Mouse (Mus musculus): Measurements from ENCODE around the gene Lpar2.

Lpar2 gene

DNA sequence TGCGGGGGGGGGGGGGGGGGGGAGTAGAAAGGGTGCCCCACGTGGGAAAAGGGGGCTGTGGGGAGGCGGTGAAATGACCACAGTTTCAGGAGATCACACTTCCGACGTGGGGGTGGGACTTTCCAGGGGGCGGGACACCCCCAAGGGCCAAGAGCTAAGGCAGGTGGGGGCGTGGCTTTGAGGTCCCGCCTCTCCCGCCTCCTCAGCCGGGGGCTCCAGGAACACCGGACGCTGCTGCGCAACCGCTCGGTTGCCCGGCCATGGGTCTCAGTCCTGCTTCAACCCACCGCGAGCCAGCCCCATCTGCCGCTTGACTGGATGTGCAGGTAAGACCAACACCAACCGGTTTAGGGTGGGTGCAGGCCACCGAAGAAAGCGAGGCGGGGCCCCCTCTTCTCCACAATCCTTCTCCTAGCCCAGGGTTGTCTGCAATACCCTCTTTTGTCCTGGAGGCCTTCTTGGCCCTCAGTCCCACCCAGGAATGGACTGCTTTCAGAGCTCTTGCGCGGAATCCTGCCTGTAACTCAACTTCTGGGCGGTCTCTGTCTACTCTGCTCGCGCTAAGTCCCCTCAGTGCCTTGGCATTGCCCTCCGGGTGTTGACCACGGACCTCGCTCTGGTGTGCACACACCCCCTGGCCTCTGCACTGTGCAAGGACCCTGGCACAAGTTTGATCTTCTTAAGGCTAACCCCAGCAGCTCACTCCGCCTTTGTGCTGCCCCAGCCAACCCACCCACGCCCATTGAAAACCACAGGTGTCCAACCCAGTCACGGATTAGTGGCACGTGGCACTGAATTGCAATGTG is at the start of gene Lpar2:
TSS of gene Lpar2 (plus strand) at position 44 of the 806 bp plus-strand sequence.
- DNase-seq (ENCODE audit: low spot score): peak; percentile 93

DNA sequence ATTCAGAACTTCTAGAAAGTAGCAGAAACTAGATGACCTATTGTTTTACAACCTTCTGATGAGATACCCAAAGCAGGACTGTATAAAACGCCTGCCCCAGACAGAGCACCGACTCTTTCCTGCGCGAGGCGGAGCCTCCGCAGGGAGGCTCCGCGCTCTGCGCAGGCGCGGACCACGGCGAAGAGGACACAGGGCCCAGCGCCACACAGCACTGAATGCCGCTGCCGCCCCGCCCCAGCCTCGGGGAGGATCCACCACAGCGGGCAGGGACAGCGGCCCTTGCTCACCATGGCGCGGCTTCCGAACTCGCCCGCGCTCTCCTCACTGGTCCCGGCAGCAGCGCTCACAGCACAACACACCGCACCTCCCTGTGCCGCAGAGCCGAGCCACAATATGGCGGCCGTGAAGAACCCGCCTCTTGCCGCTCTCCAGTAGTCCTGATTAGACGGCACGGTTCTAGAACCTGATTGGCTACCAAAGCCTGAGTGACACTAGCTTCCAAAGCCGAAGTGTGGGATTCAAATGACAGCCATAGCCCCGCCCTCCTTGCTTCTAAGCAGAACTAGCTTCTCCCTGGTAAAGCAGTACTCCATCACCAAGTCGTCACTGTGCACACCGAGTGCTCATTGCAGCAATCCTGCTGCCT is 47.6 kb upstream of the Lpar2 start, which contains the start of gene Gm20422:
TSS of gene Gm20422 (minus strand) at position 384 of the 646 bp plus-strand sequence.
- peak; percentile 96 for DNase-seq (ENCODE audit: low spot score)

DNA sequence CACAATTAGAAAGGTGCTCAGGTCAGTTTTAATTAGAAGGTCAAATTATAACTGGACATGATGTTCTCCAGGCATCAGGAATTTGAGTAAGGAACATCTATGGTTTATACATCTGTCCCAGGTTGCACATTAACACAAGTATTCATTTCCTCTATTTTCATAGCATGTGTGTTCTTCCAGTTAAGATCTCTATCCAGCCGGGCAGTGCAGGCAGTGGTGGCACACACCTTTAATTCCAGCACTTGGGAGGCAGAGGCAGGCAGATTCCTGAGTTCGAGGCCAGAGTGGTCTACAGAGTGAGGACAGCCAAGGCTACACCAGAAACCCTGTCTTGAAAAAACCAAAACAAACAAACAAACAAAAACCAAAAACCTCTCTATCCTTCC is 47.1 kb upstream of the Lpar2 start:
- DNase-seq (ENCODE audit: low spot score): no peak

DNA sequence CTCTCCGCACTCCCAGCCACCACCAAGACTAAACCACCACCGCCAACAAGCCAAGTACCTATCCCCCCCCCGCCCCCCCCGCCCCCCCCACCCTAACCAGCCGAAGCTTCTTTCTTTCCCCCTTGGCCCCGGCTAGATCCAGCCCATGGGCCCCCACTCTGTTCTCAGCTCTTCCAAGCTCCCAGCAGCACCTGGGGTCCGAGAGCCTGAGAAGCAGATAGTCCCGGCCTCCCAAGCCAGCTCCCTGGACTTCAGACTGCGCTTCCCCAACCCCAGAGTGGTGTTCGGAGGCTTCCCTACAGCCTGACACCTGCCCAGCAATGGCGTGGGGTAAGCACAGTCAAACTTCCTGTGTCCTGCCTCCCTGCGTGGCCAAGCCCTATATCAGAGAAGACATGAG is 45.1 kb upstream of the Lpar2 start:
- no peak for DNase-seq (ENCODE audit: low spot score)

DNA sequence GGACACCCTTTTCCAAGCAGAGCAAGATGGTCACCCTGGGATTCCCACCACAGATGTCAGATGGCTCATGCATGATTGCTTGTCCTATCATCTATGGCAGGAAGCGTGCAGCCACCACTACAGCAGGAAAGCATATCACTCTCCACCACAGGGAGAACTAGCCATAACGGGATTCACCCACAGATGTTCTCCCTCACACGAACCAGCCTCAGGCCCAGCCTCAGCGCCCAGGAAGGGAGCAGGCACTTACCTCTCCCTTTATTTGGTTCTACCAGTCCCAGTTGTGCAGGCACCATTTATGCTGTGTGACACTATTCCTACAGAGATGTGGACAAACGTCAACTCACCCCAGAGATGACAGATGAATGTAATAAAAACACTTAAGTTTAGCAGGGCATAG is 33.1 kb upstream of the Lpar2 start:
- no peak for DNase-seq (ENCODE audit: low spot score)

DNA sequence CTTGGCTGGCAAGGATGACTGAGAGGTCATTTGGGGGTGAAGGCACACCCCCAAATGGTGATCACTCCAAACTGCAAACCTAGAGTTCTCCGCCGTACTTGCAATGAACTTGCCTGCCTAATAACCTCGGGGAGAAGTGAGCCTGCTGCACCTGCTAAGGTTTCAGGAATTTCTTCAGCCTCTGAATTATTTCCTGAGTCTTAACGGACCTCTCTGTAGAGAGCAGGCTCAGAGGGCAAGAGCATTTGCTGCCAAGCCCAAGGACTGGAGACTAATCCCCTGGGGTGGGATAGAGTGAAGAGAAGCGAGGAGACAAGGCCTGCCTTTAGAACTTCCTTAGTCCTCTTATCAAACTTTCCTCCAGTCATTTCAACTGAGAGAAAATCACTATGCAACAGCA is 32.5 kb upstream of the Lpar2 start:
- DNase-seq (ENCODE audit: low spot score): no peak

DNA sequence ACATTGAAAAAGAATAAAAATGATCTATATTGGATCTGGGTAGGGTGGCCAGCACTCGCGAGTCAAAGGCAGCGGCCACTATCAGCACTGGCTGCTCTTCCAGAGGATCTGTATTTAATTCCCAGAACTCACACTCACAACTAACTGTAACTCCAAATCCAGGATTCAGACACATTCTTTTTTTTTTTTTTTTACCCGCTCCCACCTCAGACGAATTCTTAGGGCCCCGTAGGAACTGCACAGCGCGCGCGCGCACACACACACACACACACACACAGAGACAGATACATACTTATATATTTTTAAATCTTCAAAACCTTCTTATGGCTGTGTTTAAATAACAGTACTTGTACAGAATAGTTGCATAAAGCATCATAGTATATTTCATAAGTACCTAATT is 31.9 kb upstream of the Lpar2 start:
- no peak for DNase-seq (ENCODE audit: low spot score)

DNA sequence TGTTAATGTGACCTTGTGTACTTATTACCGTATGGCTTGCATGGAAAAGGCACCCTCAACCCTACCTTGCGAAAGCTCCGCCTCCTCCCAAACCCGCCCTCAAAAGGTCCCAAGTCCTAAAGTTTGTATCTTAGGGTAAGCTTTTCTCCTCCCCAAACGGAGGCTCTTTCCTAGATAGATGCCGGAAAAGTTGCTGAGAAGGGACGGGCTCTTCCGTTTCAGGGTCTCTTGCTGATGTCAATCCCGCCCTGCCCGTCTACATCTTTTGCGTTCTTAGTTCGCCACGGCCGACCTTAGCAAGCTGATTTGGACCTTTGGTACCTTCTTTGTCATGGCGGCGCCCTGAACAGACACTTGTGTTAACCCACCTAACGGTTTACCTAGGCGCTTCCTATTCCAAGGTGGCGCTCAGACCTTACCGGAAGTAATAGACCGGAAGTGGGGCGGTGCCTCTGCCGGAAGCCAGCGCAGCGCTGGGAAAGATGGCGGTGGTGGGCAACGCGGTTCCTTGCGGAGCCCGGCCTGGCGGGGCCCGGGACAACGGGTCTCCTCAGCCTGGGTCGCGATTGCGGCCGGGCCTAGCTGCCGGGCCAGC is 31.4 kb upstream of the Lpar2 start, which contains the start of the genes Atp13a1 and Zfp866:
TSS of gene Atp13a1 (plus strand) at position 391 of the 595 bp plus-strand sequence.
TSS of gene Zfp866 (minus strand) at position 406 of the 595 bp plus-strand sequence.
- peak; percentile 91 for DNase-seq (ENCODE audit: low spot score)

DNA sequence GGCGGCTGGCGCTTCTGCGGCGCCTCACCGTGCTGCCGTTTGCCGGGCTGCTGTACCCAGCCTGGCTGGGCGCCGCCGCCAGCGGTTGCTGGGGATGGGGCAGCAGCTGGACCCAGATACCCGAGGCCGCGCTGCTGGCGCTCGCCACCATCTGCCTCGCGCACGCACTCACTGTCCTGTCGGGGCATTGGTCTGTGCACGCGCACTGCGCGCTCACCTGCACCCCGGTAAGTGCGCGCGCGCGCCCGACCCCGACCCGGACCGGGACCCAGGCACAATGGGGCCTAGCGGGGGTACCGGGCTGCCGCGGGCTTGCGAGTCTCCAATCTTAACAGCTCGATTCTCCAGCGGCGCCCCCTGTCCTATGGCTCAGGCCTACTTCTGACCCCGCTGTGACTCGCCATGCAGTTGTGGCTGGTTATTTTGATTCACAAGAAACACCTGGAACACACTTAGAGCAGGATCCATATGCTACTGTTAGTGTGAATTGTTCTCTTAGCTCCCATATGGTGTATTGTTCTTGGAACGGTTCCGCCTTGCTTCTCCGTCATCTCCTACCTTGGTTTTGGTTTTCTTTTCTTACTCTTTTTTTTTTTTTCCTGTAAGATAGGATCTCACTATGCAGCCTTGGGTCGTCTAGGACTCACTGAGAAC is 30.7 kb upstream of the Lpar2 start:
- DNase-seq (ENCODE audit: low spot score): no peak

DNA sequence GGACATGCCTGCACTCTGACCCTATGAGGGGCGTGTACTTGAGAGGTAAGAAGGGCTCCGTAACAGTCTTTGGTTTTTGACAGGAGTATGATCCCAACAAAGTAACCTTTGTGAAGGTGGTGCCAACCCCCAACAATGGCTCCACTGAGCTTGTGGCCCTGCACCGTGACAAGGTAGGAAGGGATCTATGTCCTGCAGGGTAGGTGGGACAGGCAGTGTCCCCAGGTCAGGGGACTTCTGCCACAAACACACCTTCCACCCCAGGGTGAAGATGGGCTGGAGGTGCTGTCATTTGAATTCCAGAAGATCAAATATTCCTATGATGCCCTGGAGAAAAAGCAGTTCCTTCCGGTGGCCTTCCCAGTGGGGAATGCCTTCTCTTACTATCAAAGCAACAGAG is 28.6 kb upstream of the Lpar2 start:
- DNase-seq (ENCODE audit: low spot score): no peak

DNA sequence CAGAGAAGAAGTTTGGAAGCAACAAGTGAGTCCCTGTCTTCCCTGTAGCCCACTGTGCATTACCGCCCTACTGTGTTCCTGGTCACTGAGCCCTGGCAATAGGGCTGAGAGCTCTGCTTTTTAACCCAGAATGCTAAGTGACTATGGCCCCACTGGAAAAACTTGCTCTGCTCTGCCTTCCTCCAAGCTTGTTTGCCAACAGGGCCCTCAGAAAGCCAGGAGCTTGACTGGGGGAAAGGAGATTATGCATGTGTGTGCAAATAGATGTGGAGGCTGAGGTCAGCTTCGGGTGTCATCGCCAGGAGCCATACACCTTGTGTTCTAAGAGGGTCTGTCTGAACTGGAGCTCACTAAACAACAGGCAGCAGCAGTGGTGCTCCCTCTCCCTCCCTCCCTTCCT is 28.1 kb upstream of the Lpar2 start:
- no peak for DNase-seq (ENCODE audit: low spot score)

DNA sequence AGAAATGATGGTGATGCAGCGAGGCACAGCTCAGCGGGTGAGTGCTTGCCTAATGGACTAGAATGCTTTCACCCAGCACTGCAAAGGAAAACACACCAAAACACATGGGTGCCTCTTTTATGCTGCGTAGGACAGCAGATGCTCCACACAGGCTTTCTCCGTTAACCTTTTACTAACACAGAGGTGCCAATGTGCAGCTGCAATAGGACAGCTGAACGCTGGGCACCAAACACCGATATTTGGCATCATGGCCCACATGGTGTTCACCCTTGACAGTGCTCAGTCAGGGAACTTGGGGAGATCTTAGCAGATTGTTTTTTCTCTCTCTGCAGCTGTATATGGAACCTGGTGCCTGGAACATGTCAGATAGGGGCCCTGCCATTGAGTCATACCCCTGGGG is 27.3 kb upstream of the Lpar2 start:
- DNase-seq (ENCODE audit: low spot score): no peak

DNA sequence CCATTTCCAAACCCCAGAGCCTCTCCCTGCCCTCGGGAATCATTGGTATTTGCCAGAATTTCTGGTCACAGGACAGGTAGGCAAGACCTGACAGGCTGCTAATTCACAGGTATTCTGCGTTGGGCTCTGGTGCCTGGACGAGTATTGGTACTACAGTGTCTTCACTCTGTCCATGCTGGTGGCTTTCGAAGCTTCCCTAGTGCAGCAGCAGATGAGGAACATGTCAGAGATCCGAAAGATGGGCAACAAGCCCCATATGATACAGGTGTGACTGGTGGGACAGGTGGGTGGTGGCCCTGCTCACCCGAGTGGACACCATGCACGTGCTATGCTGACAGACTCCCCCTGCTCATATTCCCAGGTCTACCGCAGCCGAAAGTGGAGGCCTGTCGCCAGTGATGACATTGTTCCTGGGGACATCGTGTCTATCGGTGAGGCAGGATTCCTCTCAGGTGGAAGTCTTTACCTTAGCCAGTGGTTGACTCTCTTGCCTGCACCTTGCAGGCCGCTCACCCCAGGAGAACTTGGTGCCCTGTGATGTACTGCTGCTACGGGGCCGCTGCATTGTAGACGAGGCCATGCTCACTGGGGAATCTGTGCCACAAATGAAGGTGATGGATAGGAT is 25.4 kb upstream of the Lpar2 start:
- DNase-seq (ENCODE audit: low spot score): no peak

DNA sequence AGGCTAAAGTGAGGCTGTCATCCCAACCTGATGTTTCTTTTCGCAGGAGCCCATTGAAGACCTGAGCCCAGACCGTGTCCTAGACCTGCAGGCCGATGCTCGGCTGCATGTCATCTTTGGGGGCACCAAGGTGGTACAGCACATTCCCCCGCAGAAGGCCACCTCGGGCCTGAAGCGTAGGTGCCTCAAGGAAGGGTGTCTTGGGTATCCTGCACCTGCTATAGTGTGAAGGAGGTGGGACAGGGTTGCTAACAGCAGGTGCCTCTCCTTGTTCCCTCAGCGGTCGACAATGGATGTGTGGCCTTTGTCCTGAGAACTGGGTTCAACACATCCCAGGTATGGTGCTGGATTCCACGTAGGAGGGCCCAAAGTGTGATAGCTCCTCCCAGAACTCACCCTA is 24.6 kb upstream of the Lpar2 start:
- DNase-seq (ENCODE audit: low spot score): no peak

DNA sequence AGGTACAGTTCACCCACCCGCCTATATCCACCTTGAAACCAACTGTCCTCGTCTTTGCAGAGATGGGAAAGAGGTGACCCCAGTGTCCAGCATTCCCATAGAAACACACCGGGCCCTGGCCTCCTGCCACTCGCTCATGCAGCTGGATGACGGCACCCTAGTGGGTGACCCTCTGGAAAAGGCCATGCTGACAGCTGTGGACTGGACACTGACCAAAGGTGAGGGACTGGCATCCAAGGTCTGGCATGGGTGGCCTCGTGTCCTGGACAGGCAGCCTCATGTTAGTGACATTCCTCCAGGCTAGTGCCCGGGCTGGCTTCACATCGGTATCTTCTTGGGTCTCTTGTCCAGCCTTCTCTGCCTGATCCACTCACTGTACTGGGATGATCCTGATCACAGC is 23.0 kb upstream of the Lpar2 start:
- no peak for DNase-seq (ENCODE audit: low spot score)

DNA sequence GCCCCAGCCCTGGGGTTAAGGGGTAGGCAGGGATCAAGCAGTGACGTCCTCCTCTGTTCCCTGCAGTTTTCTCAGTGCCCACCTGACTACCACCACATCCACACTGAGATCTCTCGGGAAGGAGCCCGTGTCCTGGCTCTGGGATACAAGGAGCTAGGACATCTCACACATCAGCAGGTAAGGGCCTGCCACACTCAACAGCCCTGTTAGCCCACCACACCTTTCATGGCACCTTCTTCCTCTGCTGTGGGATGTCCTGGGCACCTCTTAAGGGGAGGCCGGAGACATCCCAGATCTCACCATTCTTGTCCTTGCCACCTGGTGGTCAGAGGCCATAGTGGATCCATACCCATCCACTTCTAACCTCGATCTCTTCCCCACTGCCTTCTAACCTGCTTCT is 22.3 kb upstream of the Lpar2 start:
- DNase-seq (ENCODE audit: low spot score): no peak

DNA sequence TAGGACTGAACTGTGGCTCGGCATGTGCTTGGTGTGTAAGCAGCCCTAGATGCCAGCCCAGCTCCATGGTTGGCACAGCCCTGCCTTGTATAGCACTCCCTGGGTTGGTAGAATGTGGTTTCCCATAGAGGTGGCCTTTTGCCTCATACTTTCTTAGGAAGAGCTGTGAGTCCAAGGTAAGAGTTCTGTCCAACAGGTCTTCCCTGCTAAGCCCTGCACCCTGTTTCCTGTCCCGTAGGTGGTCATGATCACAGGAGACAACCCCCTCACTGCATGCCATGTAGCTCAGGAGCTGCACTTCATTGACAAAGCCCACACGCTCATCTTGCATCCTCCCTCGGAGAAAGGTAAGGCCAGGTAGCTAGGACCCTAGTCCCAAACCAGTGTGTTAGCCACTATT is 20.4 kb upstream of the Lpar2 start:
- DNase-seq (ENCODE audit: low spot score): no peak

DNA sequence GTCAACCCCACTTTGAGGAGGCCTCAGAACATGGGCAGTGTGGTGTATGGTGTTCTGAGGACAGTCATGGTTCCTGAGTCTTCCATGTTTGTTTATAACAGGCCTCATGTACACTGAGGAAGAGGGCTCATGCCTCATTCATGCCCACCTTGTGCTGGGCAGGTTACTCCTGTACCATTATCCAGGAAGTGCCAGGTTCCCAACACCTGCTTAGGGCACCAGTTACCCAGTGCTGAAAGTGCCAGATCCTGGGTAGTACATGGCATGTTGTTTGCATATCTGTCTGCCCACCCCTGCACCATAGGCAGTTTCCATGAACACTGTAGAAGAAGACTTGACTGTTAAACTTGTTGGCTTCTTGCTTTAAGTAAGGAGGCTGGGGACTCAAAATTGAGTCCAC is 20.0 kb upstream of the Lpar2 start:
- DNase-seq (ENCODE audit: low spot score): no peak

DNA sequence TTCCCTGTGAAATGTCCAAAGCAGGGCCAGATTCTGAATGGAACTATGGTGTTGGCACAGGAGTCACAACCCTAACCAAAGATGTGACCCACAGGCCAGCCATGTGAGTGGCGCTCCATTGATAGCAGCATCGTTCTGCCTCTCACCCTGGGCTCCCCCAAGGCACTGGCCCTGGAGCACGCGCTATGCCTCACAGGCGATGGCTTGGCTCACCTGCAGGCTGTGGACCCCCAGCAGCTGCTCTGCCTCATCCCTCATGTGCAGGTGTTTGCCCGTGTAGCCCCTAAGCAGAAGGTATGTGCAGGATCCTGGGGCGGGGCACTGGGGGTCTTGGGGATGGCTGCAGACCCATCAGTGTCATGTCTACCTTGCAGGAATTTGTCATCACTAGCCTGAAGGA is 18.9 kb upstream of the Lpar2 start:
- no peak for DNase-seq (ENCODE audit: low spot score)

DNA sequence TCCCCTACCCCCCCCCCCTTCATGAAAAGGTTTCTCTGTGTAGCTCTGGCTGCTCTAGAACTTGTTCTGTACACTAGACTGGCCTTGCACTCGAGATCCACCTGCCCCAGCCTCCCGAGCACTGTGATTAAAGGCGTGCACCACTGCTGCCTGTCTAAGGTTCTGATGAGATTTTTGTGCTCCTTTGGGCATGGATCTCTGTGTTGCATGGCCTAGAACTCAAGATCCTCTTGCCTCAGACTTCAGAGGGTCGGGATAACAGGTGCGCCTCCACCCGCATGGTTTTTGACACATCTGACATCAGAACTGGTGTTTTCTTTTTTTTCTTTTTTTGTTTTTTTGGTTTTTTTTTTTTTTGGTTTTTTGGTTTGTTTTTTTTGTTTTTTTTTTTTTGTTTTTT is 17.7 kb upstream of the Lpar2 start:
- DNase-seq (ENCODE audit: low spot score): no peak

DNA sequence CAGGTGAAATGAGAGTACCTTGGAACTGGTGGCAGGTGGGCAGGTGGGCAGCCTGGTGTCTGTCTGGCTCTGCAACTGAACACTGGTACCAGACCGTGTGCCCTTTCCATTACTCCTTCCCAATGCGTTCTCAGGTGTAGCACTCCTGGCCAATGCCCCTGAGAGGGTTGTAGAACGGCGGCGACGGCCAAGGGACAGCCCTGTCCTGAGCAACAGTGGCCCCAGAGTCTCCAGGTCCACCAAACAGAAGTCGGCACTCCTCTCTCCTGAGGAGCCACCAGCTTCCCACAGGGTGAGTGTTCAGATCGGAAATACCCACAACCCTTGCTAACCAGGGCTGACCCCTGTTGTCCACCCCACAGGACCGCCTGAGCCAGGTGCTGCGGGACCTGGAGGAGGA is 17.1 kb upstream of the Lpar2 start:
- no peak for DNase-seq (ENCODE audit: low spot score)

DNA sequence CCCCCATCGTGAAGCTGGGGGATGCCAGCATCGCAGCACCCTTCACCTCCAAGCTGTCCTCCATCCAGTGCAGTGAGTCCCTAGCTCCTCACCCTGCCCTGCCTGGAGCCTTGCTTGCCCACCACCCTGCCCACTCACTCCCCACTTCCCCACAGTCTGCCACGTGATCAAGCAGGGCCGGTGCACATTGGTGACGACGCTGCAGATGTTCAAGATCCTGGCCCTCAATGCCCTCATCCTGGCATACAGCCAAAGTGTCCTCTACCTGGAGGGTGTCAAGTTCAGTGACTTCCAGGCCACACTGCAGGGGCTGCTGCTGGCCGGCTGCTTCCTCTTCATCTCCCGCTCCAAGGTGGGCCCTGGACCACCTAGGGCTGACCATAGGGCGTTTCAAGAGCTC is 16.7 kb upstream of the Lpar2 start:
- no peak for DNase-seq (ENCODE audit: low spot score)

All from yolk sac, embryonic 10.5 days (tissue).